Mouse (Mus musculus) small intestine, adult 2 months (tissue): Measurements from ENCODE around the gene Asxl1.

ENCODE experiments used
- CTCF ChIP-seq: fragments of 200-500 bp; IDR thresholded peaks from 2 replicates; pipeline ENCODE4 v1.5.1; 2012; ENCODE audit warnings: low read depth, mild to moderate bottlenecking, control low read depth, inconsistent platforms, low read length, moderate library complexity, mixed read lengths; ENCODE audit not compliant: insufficient replicate concordance, insufficient read length; ENCODE audit errors: extremely low read depth
- POLR2A ChIP-seq: fragments of 200-500 bp; IDR thresholded peaks from 2 replicates; pipeline ENCODE4 v1.6.1; 2012; ENCODE audit warnings: low read depth, mild to moderate bottlenecking, control low read depth, inconsistent platforms, low read length, moderate library complexity

GRCm38 (mm10) chr2:153346221-153347182 lies 873 bp downstream of the Asxl1 start:
- no peak for TF ChIP-seq CTCF
- no peak for TF ChIP-seq POLR2A
